Mouse (Mus musculus): ENCODE measurements at regions not wholly inside any gene's neighbourhood (a gene's known extent, or its start where the extent isn't known, plus 50 kb on each side); places are given as distances from the start of the nearest gene placed in this dataset.

DNA sequence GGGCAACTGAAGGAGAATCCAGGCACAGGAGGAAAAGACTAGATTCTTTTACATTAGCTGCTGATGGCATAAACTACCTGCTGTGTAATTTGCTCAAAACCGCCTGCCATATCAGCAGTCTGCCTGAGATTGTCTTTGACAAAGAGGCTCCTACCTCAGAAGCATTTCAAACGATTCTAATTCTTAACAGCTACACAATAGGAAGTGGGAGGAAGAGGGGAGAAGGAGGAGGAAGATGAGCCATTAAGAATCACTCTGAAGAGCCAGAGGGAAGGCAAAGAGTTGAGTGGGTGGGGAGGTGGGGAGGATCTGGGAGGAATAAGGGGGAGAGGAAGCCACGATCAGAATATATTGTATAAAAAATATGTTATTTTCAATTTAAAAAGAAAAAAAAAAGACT lies 500.9 kb upstream of the Gm10131 start:
- no peak for ATAC-seq (ENCODE audit: insufficient number of reproducible peaks, insufficient read depth, low FRiP score, low read depth)
- 68% methylated on average over 3 of the region's 3 CpGs for WGBS
- H3K9ac ChIP-seq (ENCODE audit: low read length) = no peak overlapping the region
- H3K36me3 ChIP-seq (ENCODE audit: control insufficient read depth, insufficient read depth, low read length) = no peaks in the 10 kb centered on the region
- H3K4me3 ChIP-seq (ENCODE audit: control insufficient read depth in 1 of 2, insufficient read depth in 1 of 2, low read depth in 1 of 2, low read length in 2 of 2) = no peak overlapping the region
- H3K9me3 ChIP-seq (ENCODE audit: control insufficient read depth, low read length) = no peaks in the 10 kb centered on the region
- no peak overlapping the region for H3K4me2 ChIP-seq (ENCODE audit: low read length)
- no peak overlapping the region for H3K27ac ChIP-seq (replicated peaks in 1 of 2; ENCODE audit: control insufficient read depth in 1 of 2, insufficient read depth in 1 of 2, low read depth in 2 of 2, low read length in 2 of 2)
- no peaks in the 10 kb centered on the region for H3K27me3 ChIP-seq (ENCODE audit: control insufficient read depth, insufficient read depth, low read length)
- H3K4me1 ChIP-seq (ENCODE audit: control insufficient read depth in 2 of 2, insufficient read depth in 2 of 2, low read length in 2 of 2) = no peaks in the 10 kb centered on the region

DNA sequence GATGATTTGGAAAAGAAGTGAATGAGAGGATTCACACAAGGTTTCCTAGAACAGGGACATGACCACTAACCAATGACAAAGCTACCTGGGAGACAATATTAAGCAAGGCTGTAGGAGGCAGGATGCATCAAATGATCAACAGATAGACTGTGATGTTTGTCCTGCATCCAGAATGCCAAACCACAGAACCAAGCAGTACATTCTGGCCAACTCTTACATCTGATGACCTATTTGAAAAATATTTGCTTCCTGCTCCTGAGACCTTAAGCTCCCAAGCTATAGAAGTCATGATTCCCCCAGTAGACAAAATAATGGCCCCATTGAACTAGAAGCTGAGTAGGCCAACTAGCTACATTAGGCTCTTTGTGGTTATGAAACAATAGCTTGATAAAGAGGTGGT lies 498.6 kb upstream of the Gm10131 start:
- Histone ChIP-seq H3K36me3 (ENCODE audit: control insufficient read depth, insufficient read depth, low read length) (no peaks in the 10 kb centered on the region), H3K4me2 (ENCODE audit: low read length) (no peak overlapping the region), H3K4me1 (ENCODE audit: control insufficient read depth in 2 of 2, insufficient read depth in 2 of 2, low read length in 2 of 2) (no peaks in the 10 kb centered on the region), H3K9me3 (ENCODE audit: control insufficient read depth, low read length) (no peaks in the 10 kb centered on the region), H3K9ac (ENCODE audit: low read length) (no peak overlapping the region), H3K27me3 (ENCODE audit: control insufficient read depth, insufficient read depth, low read length) (no peaks in the 10 kb centered on the region), H3K4me3 (ENCODE audit: control insufficient read depth in 1 of 2, insufficient read depth in 1 of 2, low read depth in 1 of 2, low read length in 2 of 2) (no peak overlapping the region), H3K27ac (replicated peaks in 1 of 2; ENCODE audit: control insufficient read depth in 1 of 2, insufficient read depth in 1 of 2, low read depth in 2 of 2, low read length in 2 of 2) (no peak overlapping the region)
- no peak for ATAC-seq (ENCODE audit: insufficient number of reproducible peaks, insufficient read depth, low FRiP score, low read depth)

DNA sequence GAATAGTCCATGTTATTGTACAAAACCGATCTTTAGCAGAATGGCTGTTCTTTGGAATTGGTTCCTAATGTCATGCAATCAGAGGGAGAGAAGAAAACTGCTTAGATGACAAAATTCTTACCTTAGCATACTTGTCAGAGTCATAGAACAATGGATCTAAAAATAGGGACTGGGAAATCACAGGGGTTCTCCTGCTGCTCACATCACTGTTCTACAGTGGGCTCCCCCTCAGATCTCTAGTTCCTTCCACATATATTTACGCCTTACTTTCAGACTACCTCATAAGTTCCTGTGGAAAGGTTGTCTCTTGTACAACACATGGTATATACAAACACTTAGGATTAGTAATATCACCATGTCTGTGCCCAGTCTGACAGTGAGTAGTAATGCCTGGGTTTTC lies 495.9 kb upstream of the Gm10131 start:
- Histone ChIP-seq H3K4me3 (ENCODE audit: control insufficient read depth in 1 of 2, insufficient read depth in 1 of 2, low read depth in 1 of 2, low read length in 2 of 2) (no peak overlapping the region), H3K4me2 (ENCODE audit: low read length) (no peak overlapping the region), H3K27me3 (ENCODE audit: control insufficient read depth, insufficient read depth, low read length) (no peaks in the 10 kb centered on the region), H3K36me3 (ENCODE audit: control insufficient read depth, insufficient read depth, low read length) (no peaks in the 10 kb centered on the region), H3K27ac (replicated peaks in 1 of 2; ENCODE audit: control insufficient read depth in 1 of 2, insufficient read depth in 1 of 2, low read depth in 2 of 2, low read length in 2 of 2) (no peak overlapping the region), H3K9ac (ENCODE audit: low read length) (no peak overlapping the region), H3K4me1 (ENCODE audit: control insufficient read depth in 2 of 2, insufficient read depth in 2 of 2, low read length in 2 of 2) (no peaks in the 10 kb centered on the region), H3K9me3 (ENCODE audit: control insufficient read depth, low read length) (no peaks in the 10 kb centered on the region)
- 83% methylated on average over 2 of the region's 2 CpGs for WGBS
- ATAC-seq (ENCODE audit: insufficient number of reproducible peaks, insufficient read depth, low FRiP score, low read depth) = no peak

DNA sequence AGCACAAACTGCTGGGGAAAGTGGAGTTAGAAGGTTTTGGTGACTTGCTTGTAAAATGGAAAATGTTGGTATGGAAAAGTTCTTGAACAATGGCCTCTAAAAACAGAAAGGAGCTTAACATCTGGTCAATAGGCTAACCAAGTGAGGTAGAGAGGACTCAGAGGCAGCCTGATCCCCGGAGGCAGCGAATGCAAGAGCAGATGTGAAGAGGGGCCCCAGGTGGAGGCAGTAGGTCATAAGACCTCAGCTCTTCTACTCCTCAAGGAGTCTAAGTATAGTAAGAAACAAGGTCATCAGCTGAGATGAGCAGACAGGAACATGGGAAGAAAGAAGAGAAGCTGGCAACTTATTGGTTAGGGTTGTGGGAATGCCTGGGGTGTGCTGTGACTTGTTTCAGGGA lies 493.5 kb upstream of the Gm10131 start:
- Histone ChIP-seq H3K4me3 (ENCODE audit: control insufficient read depth in 1 of 2, insufficient read depth in 1 of 2, low read depth in 1 of 2, low read length in 2 of 2) (no peak overlapping the region), H3K4me2 (ENCODE audit: low read length) (no peak overlapping the region), H3K27me3 (ENCODE audit: control insufficient read depth, insufficient read depth, low read length) (no peaks in the 10 kb centered on the region), H3K4me1 (ENCODE audit: control insufficient read depth in 2 of 2, insufficient read depth in 2 of 2, low read length in 2 of 2) (peaks cover 0 to 3% of the 10 kb centered on the region in 2 experiments; a peak in 1 of 4 replicates), H3K27ac (replicated peaks in 1 of 2; ENCODE audit: control insufficient read depth in 1 of 2, insufficient read depth in 1 of 2, low read depth in 2 of 2, low read length in 2 of 2) (no peak overlapping the region), H3K9me3 (ENCODE audit: control insufficient read depth, low read length) (no peaks in the 10 kb centered on the region), H3K9ac (ENCODE audit: low read length) (no peak overlapping the region), H3K36me3 (ENCODE audit: control insufficient read depth, insufficient read depth, low read length) (no peaks in the 10 kb centered on the region)
- WGBS = 88% methylated on average over 2 of the region's 2 CpGs
- no peak for ATAC-seq (ENCODE audit: insufficient number of reproducible peaks, insufficient read depth, low FRiP score, low read depth)

DNA sequence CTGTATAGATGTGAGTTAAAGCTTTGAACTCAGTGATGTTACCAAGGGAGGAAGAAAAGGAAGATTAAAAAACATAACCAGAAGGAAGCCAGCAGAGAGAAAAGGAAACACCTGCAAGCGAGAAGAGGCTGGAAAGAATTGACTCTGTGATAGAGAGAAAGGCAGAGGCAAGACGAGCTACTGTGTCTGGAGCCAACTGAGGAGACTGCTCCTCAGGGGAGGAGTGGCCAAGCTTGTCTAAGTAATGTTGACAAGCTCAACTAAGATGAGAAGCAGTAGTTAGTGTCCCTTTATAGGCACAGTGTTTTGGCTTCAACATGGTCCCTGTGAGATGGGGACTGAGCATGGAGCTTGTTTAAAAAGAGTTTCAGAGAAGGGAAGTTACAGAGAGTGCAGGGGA lies 493.0 kb upstream of the Gm10131 start:
- ATAC-seq (ENCODE audit: insufficient number of reproducible peaks, insufficient read depth, low FRiP score, low read depth) = no peak

DNA sequence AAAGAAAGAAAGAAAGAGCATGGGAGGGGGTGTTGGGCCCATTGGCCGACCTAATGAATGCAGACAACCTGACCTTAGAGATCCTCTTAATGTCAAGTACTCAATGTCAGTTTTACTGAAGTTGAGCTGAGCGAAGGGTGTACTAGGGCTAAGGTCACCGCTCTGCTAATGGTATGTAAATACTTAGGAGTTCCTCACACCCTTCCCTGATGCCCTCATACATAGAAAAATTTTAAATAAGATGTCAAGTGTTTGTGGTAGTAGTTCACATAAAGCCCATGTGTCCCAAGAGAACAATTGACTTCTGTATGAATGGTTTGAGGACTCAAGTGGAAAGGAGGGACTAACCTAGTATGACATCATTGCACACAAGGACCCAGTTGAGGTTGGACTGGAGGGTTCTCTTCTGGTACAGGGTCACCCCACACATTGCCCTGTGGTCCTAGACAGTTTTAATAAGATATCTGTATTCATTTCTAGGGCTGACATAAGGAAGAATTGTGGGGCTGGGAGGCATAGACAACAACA lies 490.0 kb upstream of the Gm10131 start:
- H3K4me1 ChIP-seq (ENCODE audit: control insufficient read depth in 2 of 2, insufficient read depth in 2 of 2, low read length in 2 of 2) = peaks cover 0 to 3% of the 10 kb centered on the region in 2 experiments; a peak in 1 of 4 replicates
- no peaks in the 10 kb centered on the region for H3K27me3 ChIP-seq (ENCODE audit: control insufficient read depth, insufficient read depth, low read length)
- H3K9ac ChIP-seq (ENCODE audit: low read length) = no peak overlapping the region
- no peak overlapping the region for H3K27ac ChIP-seq (replicated peaks in 1 of 2; ENCODE audit: control insufficient read depth in 1 of 2, insufficient read depth in 1 of 2, low read depth in 2 of 2, low read length in 2 of 2)
- H3K36me3 ChIP-seq (ENCODE audit: control insufficient read depth, insufficient read depth, low read length) = no peaks in the 10 kb centered on the region
- 73% methylated on average over 3 of the region's 3 CpGs for WGBS
- no peaks in the 10 kb centered on the region for H3K9me3 ChIP-seq (ENCODE audit: control insufficient read depth, low read length)
- ATAC-seq (ENCODE audit: insufficient number of reproducible peaks, insufficient read depth, low FRiP score, low read depth) = no peak
- no peak overlapping the region for H3K4me3 ChIP-seq (ENCODE audit: control insufficient read depth in 1 of 2, insufficient read depth in 1 of 2, low read depth in 1 of 2, low read length in 2 of 2)
- H3K4me2 ChIP-seq (ENCODE audit: low read length) = no peak overlapping the region

More for the DNA sequence above, 493.0 kb upstream of the Gm10131 start:
- H3K4me2 ChIP-seq (ENCODE audit: low read length) = no peak overlapping the region
- H3K4me3 ChIP-seq (ENCODE audit: control insufficient read depth in 1 of 2, insufficient read depth in 1 of 2, low read depth in 1 of 2, low read length in 2 of 2) = no peak overlapping the region
- H3K4me1 ChIP-seq (ENCODE audit: control insufficient read depth in 2 of 2, insufficient read depth in 2 of 2, low read length in 2 of 2) = peaks cover 0 to 3% of the 10 kb centered on the region in 2 experiments; a peak in 1 of 4 replicates
- no peak overlapping the region for H3K27ac ChIP-seq (replicated peaks in 1 of 2; ENCODE audit: control insufficient read depth in 1 of 2, insufficient read depth in 1 of 2, low read depth in 2 of 2, low read length in 2 of 2)
- H3K36me3 ChIP-seq (ENCODE audit: control insufficient read depth, insufficient read depth, low read length) = no peaks in the 10 kb centered on the region
- 49% methylated on average over 2 of the region's 2 CpGs for WGBS
- H3K9ac ChIP-seq (ENCODE audit: low read length) = no peak overlapping the region
- H3K9me3 ChIP-seq (ENCODE audit: control insufficient read depth, low read length) = no peaks in the 10 kb centered on the region
- H3K27me3 ChIP-seq (ENCODE audit: control insufficient read depth, insufficient read depth, low read length) = no peaks in the 10 kb centered on the region

DNA sequence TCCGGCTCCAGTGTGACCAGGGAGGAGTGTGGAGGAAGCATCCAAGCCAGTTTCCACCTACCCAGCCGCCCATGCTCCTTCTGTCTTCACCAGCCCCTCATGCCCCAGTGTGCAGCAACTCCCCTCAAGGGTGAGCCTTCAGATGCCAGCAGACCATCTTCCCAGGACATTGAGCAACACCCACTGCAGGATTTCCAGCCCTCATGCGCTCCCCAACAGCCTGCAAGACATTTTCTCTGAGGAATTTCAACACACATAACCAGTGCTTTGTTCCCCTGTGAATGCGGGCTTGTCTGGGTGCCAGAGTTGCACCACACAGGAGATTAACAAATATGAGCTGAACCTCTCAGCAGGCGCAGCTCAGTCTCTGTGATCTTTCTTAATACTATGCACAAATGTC lies 489.3 kb upstream of the Gm10131 start:
- 60% methylated on average over 5 of the region's 5 CpGs for WGBS
- H3K4me2 ChIP-seq (ENCODE audit: low read length) = no peak overlapping the region
- no peaks in the 10 kb centered on the region for H3K27me3 ChIP-seq (ENCODE audit: control insufficient read depth, insufficient read depth, low read length)
- H3K9me3 ChIP-seq (ENCODE audit: control insufficient read depth, low read length) = no peaks in the 10 kb centered on the region
- H3K27ac ChIP-seq (replicated peaks in 1 of 2; ENCODE audit: control insufficient read depth in 1 of 2, insufficient read depth in 1 of 2, low read depth in 2 of 2, low read length in 2 of 2) = no peak overlapping the region
- peaks cover 0 to 3% of the 10 kb centered on the region in 2 experiments; a peak in 1 of 4 replicates for H3K4me1 ChIP-seq (ENCODE audit: control insufficient read depth in 2 of 2, insufficient read depth in 2 of 2, low read length in 2 of 2)
- H3K9ac ChIP-seq (ENCODE audit: low read length) = no peak overlapping the region
- ATAC-seq (ENCODE audit: insufficient number of reproducible peaks, insufficient read depth, low FRiP score, low read depth) = no peak
- no peak overlapping the region for H3K4me3 ChIP-seq (ENCODE audit: control insufficient read depth in 1 of 2, insufficient read depth in 1 of 2, low read depth in 1 of 2, low read length in 2 of 2)
- H3K36me3 ChIP-seq (ENCODE audit: control insufficient read depth, insufficient read depth, low read length) = no peaks in the 10 kb centered on the region

DNA sequence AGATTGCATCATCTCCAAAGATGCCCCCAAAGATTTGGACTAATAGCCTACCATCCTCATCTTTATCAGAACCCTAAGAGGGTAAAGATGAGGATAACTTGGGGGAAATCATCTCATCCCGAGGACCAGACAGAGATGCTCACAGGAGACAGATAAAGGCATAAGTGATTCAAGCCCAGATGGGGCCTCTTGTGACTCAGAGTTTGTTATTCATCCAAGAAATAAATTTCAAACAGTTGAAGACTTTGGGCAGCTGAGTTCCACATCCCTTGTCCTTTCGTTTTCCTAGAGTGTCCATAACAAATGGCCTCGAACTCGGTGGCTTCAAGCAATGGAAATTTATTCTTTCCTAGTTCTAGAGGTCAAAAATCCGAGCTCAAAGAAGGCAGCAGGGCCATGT lies 485.1 kb upstream of the Gm10131 start:
- Histone ChIP-seq H3K9ac (ENCODE audit: low read length) (no peak overlapping the region), H3K27ac (replicated peaks in 1 of 2; ENCODE audit: control insufficient read depth in 1 of 2, insufficient read depth in 1 of 2, low read depth in 2 of 2, low read length in 2 of 2) (no peak overlapping the region), H3K4me1 (ENCODE audit: control insufficient read depth in 2 of 2, insufficient read depth in 2 of 2, low read length in 2 of 2) (peaks cover 0 to 3% of the 10 kb centered on the region in 2 experiments; a peak in 1 of 4 replicates), H3K9me3 (ENCODE audit: control insufficient read depth, low read length) (no peaks in the 10 kb centered on the region), H3K27me3 (ENCODE audit: control insufficient read depth, insufficient read depth, low read length) (no peaks in the 10 kb centered on the region), H3K36me3 (ENCODE audit: control insufficient read depth, insufficient read depth, low read length) (no peaks in the 10 kb centered on the region), H3K4me3 (ENCODE audit: control insufficient read depth in 1 of 2, insufficient read depth in 1 of 2, low read depth in 1 of 2, low read length in 2 of 2) (no peak overlapping the region), H3K4me2 (ENCODE audit: low read length) (no peak overlapping the region)
- no peak for ATAC-seq (ENCODE audit: insufficient number of reproducible peaks, insufficient read depth, low FRiP score, low read depth)
- WGBS = 69% methylated on average over 5 of the region's 5 CpGs

Data from heart, embryonic 14.5 days (tissue).